Mouse (Mus musculus) left cerebral cortex, postnatal 14 days (tissue): ENCODE results near the gene Prnd. TPM values are rescaled to one million over a fixed set of nuclear protein-coding genes. Genes with fewer than 3 reads are reported as not detected.

Experiments
- DNase-seq, 2 experiments: peaks; one replicate each; pipeline ENCODE4 v3.0.0; 2021 to 2022; ENCODE audit warnings: low spot score in 2 of 2, mixed read lengths in 1 of 2
- intact Hi-C: fragments of 180-260 bp; cut with DNase I; formaldehyde crosslinking; loops from one replicate; pipeline ENCODE4 v1.15.1; 2025
- total RNA-seq, 2 experiments: library from RNA; stranded (reverse); gene quantifications; 2 replicates each; pipeline ENCODE4 v1.2.3; 2021

Gene Prnd
- total RNA-seq, 2 experiments from 2014 or later = 2.4 to 2.7 TPM

GRCm38 (mm10) chr2:132004495-132005136, 54.0 kb downstream of the Prnd start:
- intact Hi-C loops = no loop called here
- DNase-seq = no peak

GRCm38 (mm10) chr2:132005445-132005844, 54.8 kb downstream of the Prnd start:
- intact Hi-C loops = no loop called here
- no peak for DNase-seq

Other genes with a start within 250 kb of the Prnd start
- under 1 TPM; 0.13 TPM for gene Erv3, start 91.1 kb upstream of the Prnd start, total RNA-seq
- gene Prnp, start 40.9 kb upstream of the Prnd start, total RNA-seq = 100 to 1,000 TPM; 536 to 553 TPM
- gene Prn, start 40.9 kb upstream of the Prnd start, total RNA-seq = 1 to 10 TPM in 1 of 2 experiments, not detected in 1; 1.1 TPM
- gene Rassf2, start 79.4 kb downstream of the Prnd start, total RNA-seq = 10 to 100 TPM; 32.6 to 34.5 TPM
- gene Slc23a2, start 194.2 kb downstream of the Prnd start, total RNA-seq = 100 to 1,000 TPM; 125 to 132 TPM